Mouse (Mus musculus) CH12.LX (cell line): ENCODE measurements at regions not wholly inside any gene's neighbourhood (a gene's known extent, or its start where the extent isn't known, plus 50 kb on each side); places are given as distances from the start of the nearest gene placed in this dataset.

Experiments used
- EP300 ChIP-seq: IDR thresholded peaks from 2 replicates; pipeline ENCODE4 v1.6.1; 2011; ENCODE audit warnings: low read length, improper control_type of control experiment
- ZC3H11A ChIP-seq: IDR thresholded peaks from 2 replicates; pipeline ENCODE4 v1.6.1; 2012; ENCODE audit warnings: low read depth, mild to moderate bottlenecking, inconsistent platforms, low read length, improper control_type of control experiment

GRCm38 (mm10) chr2:19752753-19753152 is 95.2 kb downstream of the Otud1 start:
- TF ChIP-seq EP300 = no peak
- TF ChIP-seq ZC3H11A = no peak
